Mouse (Mus musculus): ENCODE results near the gene Trp53bp2. TPM values are rescaled to one million over a fixed set of nuclear protein-coding genes. Genes with fewer than 3 reads are reported as not detected.

Gene Trp53bp2
- polyA plus RNA-seq, 1 experiment from 2014 or later, result 35.4 TPM

DNA sequence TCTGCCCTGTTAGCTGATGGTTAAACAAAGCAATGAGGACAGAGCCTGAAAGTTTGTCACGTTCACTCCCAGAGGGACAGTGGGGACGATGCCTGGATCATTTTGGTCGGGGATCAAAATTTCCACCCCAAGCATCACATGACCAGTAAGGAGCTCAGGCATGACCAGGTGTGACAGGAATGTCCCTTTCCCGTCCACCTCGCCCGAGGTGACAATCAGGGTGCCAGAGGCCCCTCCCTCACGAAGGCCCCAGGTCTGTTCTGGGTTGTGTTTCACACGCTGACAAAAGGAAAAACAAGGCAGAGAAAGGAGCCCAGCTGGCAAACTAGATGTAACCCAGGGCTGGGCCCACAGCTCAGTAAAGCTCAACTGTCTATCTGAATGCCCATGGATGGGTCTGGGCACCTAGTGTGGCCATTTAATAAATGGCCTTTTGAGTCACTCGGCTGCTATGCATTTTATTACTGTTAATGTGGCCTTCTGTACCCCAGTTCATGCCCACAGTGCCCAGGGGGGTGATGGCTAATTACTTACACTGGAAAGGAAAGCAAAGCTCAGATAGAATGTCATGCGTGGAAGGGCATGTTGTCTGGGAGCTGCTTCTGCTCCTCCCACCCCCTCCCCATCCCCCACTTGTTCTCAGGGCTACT lies 72.8 kb downstream of the Trp53bp2 start:
- in situ Hi-C loops (cut with MboI; ENCODE audit: low pct_unique_long_range_greater_than_20kb), result no loop called here
- DNase-seq (ENCODE audit: low read depth, low spot score) (peak; percentile 87), ATAC-seq (peak; percentile 70)
- POLR2A ChIA-PET, result interaction anchor here (0.5 to 1.8 kb wide), 5 partner anchors 12 to 290 kb away, joined by 3 to 6 read pairs (median 4); no protein-coding TSS in a partner anchor
- TF ChIP-seq CTCF (IDR thresholded peaks at IDR 0.05), result no peak
- no peaks in the 10 kb centered on the region for H3K27me3 ChIP-seq
- CTCF ChIA-PET, result interaction anchor here (0.7 to 1.2 kb wide), 6 partner anchors 9 to 358 kb away, joined by 3 to 5 read pairs (median 3); partner anchors contain the start of gene Srp9

DNA sequence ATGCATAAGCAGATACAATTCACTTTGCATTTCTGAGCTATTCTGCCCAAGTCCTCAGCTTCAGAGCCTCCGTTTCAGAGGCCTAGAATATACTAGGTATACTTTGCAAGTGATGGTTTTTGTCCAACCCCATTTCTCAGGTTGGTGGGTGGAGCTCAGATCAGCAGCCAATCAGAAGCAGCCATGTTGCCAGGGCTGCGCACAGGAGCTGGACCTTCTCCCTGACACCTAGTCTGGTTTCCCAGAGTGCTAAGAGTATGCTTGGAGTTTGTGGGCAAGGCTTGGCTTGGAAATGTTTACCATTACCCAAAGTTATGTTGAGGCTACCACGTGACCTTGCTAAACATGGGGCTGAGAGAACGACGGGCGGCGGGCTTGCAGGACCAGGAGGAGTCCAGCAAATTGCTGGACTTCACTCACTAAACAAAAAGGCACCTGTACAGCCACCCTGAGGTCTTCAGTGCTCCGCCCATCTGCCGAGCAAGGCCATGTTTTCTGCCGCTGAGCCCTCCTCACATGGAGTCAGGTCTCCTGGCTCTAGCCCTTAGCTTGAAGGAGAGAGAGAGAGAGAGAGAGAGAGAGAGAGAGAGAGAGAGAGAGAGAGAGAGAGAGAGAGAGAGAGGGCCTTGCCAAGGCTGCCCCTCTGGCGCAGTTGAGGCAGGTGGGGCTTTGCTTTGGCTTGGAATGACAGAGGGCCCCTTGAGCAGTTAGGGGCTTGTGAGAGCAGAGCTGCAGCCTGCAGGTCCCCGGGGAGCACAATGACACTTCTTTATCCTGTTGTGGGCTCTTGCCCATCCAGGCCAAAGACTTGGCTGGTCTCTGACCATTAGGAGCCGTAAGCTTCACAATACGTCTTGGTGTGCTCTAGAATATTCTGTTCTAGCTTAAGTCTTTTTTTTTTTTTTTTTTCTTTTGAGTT lies 74.3 kb downstream of the Trp53bp2 start:
- no peaks in the 10 kb centered on the region for H3K27me3 ChIP-seq
- no peak for TF ChIP-seq CTCF (IDR thresholded peaks at IDR 0.05)
- in situ Hi-C loops (cut with MboI; ENCODE audit: low pct_unique_long_range_greater_than_20kb), result no loop called here
- ChIA-PET POLR2A (interaction anchor here (0.6 to 1.5 kb wide), 3 partner anchors 14 to 191 kb away, joined by 3 to 4 read pairs (median 4); no protein-coding TSS in a partner anchor), CTCF (interaction anchor here (1.1 to 1.7 kb wide), 3 partner anchors 35 to 107 kb away, joined by 3 to 6 read pairs (median 3); no protein-coding TSS in a partner anchor)
- ATAC-seq (no peak), DNase-seq (ENCODE audit: low read depth, low spot score) (no peak)

DNA sequence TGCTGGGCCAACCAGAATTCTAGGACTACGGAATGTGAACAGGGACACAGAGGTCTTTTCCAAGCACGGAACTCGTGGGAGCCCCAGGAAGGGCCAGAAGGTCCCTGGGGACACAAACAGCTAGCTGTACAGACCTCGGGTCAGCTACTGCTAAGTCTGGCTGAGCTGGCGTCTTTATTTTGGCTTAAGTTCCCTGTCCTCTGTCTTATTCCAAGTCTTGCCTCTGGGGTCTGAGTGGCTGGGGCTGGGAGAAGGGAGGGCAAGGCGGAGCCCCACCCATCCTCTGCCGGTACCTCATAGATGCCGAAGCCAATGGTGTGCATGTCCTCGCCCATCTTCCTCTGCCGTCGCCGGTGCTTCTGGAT lies 74.9 kb downstream of the Trp53bp2 start:
- ChIA-PET CTCF (interaction anchor here (1.1 to 1.7 kb wide), 3 partner anchors 34 to 108 kb away, joined by 3 to 6 read pairs (median 3); no protein-coding TSS in a partner anchor), POLR2A (interaction anchor here (0.6 kb wide), 1 partner anchor 192 kb away, joined by 3 read pairs; no protein-coding TSS in a partner anchor)
- DNase-seq (ENCODE audit: low read depth, low spot score) (no peak), ATAC-seq (no peak)
- H3K27me3 ChIP-seq, result no peaks in the 10 kb centered on the region
- in situ Hi-C loops (cut with MboI; ENCODE audit: low pct_unique_long_range_greater_than_20kb), result no loop called here
- no peak for TF ChIP-seq CTCF (IDR thresholded peaks at IDR 0.05)

GRCm38 (mm10) chr1:182488503-182488902 lies 79.5 kb downstream of the Trp53bp2 start:
- in situ Hi-C loops (cut with MboI; ENCODE audit: low pct_unique_long_range_greater_than_20kb), result no loop called here
- TF ChIP-seq CTCF (IDR thresholded peaks at IDR 0.05), result no peak
- ATAC-seq (no peak), DNase-seq (ENCODE audit: low read depth, low spot score) (no peak)
- ChIA-PET POLR2A (interaction anchor here (1.8 kb wide), 1 partner anchor 28 kb away, joined by 8 read pairs; the partner anchor contains the start of gene Capn2), CTCF (interaction anchor here (1.1 to 1.6 kb wide), 2 partner anchors 9 to 14 kb away, joined by 3 to 9 read pairs; no protein-coding TSS in a partner anchor)
- H3K27me3 ChIP-seq, result no peaks in the 10 kb centered on the region

- POLR2A ChIA-PET, result interaction anchor here (1.3 to 1.8 kb wide), 4 partner anchors 22 to 39 kb away, joined by 3 to 8 read pairs (median 4); partner anchors contain the start of gene Capn2
- in situ Hi-C loops (cut with MboI; ENCODE audit: low pct_unique_long_range_greater_than_20kb), result loop anchor here (5.0 kb wide), 1 partner anchor 47 kb away; no protein-coding TSS in a partner anchor
- DNase-seq (ENCODE audit: low read depth, low spot score) (no peak), ATAC-seq (peak; percentile 63)
- CTCF ChIA-PET, result interaction anchor here (0.6 to 2.0 kb wide), 14 partner anchors 8 to 106 kb away, joined by 3 to 9 read pairs (median 4); no protein-coding TSS in a partner anchor
- no peak for TF ChIP-seq CTCF (IDR thresholded peaks at IDR 0.05)
- H3K27me3 ChIP-seq, result no peaks in the 10 kb centered on the region
These were observed 81.0 kb downstream of the Trp53bp2 start for GRCm38 (mm10) chr1:182489803-182490452.

GRCm38 (mm10) chr1:182490568-182490967 lies 81.6 kb downstream of the Trp53bp2 start:
- ATAC-seq, result no peak

DNA sequence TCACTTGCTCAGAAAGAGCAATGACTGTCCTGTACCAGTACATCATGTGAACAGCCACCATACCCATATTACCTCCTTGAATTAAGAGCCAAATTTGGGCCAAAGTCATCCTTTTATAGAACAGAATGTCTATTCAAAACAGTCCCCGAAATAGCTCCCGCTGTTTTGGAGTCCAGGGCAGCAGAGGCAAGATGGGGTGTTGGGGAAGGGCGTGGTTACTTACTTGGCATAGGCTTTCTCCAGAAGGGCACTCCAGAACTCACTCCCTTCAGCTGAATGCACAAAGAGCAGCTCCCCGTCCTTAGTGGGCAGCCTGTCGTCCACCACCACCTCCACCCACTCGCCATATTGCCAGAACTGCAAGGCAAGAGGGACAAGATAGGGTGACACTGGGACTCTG lies 82.9 kb downstream of the Trp53bp2 start:
- ATAC-seq (no peak), DNase-seq (ENCODE audit: low read depth, low spot score) (no peak)
- H3K27me3 ChIP-seq, result no peaks in the 10 kb centered on the region
- no peak for TF ChIP-seq CTCF (IDR thresholded peaks at IDR 0.05)
- POLR2A ChIA-PET, result interaction anchor here (0.9 kb wide), 1 partner anchor 15 kb away, joined by 3 read pairs; no protein-coding TSS in a partner anchor
- CTCF ChIA-PET, result interaction anchor here (1.0 to 1.3 kb wide), 2 partner anchors 25 to 27 kb away, joined by 4 to 6 read pairs; partner anchors contain the start of gene Capn2
- in situ Hi-C loops (cut with MboI; ENCODE audit: low pct_unique_long_range_greater_than_20kb), result loop anchor here (5.0 kb wide), 1 partner anchor 45 kb away; no protein-coding TSS in a partner anchor

More at GRCm38 (mm10) chr1:182490568-182490967, 81.6 kb downstream of the Trp53bp2 start:
- POLR2A ChIA-PET, result interaction anchor here (1.4 to 1.5 kb wide), 2 partner anchors 29 to 38 kb away, joined by 3 to 4 read pairs; no protein-coding TSS in a partner anchor
- H3K27me3 ChIP-seq, result no peaks in the 10 kb centered on the region
- TF ChIP-seq CTCF (IDR thresholded peaks at IDR 0.05), result no peak
- in situ Hi-C loops (cut with MboI; ENCODE audit: low pct_unique_long_range_greater_than_20kb), result loop anchor here (5.0 kb wide), 1 partner anchor 47 kb away; no protein-coding TSS in a partner anchor
- no peak for DNase-seq (ENCODE audit: low read depth, low spot score)
- CTCF ChIA-PET, result interaction anchor here (1.3 to 2.0 kb wide), 5 partner anchors 9 to 56 kb away, joined by 4 to 9 read pairs (median 5); partner anchors contain the start of gene Capn2

DNA sequence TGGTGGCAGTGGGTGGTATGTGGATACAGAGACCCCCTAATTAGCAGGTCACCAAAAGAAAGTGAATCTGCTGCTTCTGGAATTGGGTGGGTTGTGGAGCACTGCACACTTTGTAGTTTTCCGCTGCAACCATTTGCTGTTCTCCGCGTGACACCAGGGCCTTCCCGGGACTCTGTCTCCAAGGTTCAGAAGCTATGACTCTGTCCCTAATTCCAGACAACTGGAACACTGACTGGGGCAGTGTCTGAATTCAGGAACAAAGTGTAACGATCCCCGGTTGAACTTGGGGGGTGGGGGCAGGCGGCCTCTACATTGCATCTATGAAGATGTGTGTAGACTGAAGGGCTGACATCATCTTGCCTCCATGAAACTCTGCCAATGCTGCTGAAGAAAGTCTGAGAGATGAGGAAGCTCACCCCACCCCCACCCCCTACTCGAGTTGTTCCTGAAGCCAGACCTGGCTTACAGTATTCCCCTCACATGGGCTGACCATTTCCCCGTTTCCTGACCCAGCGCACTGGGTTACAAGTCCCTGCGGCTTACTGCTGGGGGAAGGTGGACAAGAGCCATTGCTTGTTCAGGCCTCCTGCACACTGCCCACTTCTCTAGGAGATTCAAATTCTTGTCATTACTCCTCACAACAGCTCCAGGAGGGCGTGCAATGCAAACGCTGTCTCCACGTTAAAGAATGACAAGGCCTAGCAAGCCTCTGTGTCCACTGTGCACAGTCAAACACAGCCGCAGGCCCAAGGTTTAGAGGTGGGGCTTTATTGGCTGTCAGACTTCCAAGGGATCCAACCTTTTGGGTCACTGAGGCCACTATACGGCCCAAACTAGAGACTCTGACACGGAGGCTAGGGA lies 85.5 kb downstream of the Trp53bp2 start:
- in situ Hi-C loops (cut with MboI; ENCODE audit: low pct_unique_long_range_greater_than_20kb), result loop anchor here (5.0 kb wide), 1 partner anchor 43 kb away; no protein-coding TSS in a partner anchor
- H3K27me3 ChIP-seq, result no peaks in the 10 kb centered on the region
- ChIA-PET CTCF (no interaction called here), POLR2A (interaction anchor here (0.6 to 1.6 kb wide), 2 partner anchors 9 to 22 kb away, joined by 3 to 11 read pairs; no protein-coding TSS in a partner anchor)
- DNase-seq (ENCODE audit: low read depth, low spot score) (no peak), ATAC-seq (peak; percentile 28)
- TF ChIP-seq CTCF (IDR thresholded peaks at IDR 0.05), result no peak

Data from Patski (cell line).